Mouse (Mus musculus) forebrain, embryonic 16.5 days (tissue): ENCODE measurements around the gene Ppm1m. TPM values are rescaled to one million over a fixed set of nuclear protein-coding genes. Genes with fewer than 3 reads are reported as not detected.
A peak's percentile ranks its signal among the peaks of the same experiment; 100 is the strongest.

ENCODE experiments used
- ATAC-seq: fragments of 200-750 bp; cut with Nextera tagmentation; 2 replicates; pipeline ENCODE4 v1.8.0; 2017; ENCODE audit warnings: mild to moderate bottlenecking, moderate library complexity
- H3K27ac ChIP-seq: fragments of 300-500 bp; sonication (generic); 2 replicates; pipeline ENCODE4 v1.5.1; 2014; ENCODE audit warnings: low read length, control low read depth
- H3K27me3 ChIP-seq: fragments of 300-500 bp; sonication (generic); replicated peaks from 2 replicates; pipeline ENCODE4 v1.6.1; 2014; ENCODE audit warnings: low read length; ENCODE audit not compliant: control insufficient read depth, insufficient read depth
- H3K36me3 ChIP-seq: fragments of 300-500 bp; sonication (generic); 2 replicates; pipeline ENCODE4 v1.6.1; 2014; ENCODE audit not compliant: control insufficient read depth, insufficient read depth
- H3K4me1 ChIP-seq: fragments of 300-500 bp; sonication (generic); replicated peaks from 2 replicates; pipeline ENCODE4 v1.6.1; 2014; ENCODE audit warnings: low read length; ENCODE audit not compliant: control insufficient read depth, insufficient read depth
- H3K4me2 ChIP-seq: fragments of 300-500 bp; sonication (generic); 2 replicates; pipeline ENCODE4 v1.6.1; 2014; ENCODE audit warnings: mild to moderate bottlenecking, low read length, control low read depth
- H3K4me3 ChIP-seq: fragments of 300-500 bp; sonication (generic); replicated peaks from 2 replicates; pipeline ENCODE4 v1.5.1; 2014; ENCODE audit warnings: mild to moderate bottlenecking, low read length, control low read depth
- H3K9ac ChIP-seq: fragments of 300-500 bp; sonication (generic); replicated peaks from 2 replicates; pipeline ENCODE4 v1.6.1; 2014; ENCODE audit warnings: low read depth, low read length, control low read depth
- H3K9me3 ChIP-seq: fragments of 300-500 bp; sonication (generic); 2 replicates; pipeline ENCODE4 v1.6.1; 2016; ENCODE audit warnings: low read length; ENCODE audit not compliant: control insufficient read depth
- WGBS: fragments of 180-500 bp; shearing (Covaris S2); extraction: QIAGEN DNeasy Blood & Tissue Kit; methylation state at CpG from one replicate; pipeline ENCODE4 v1.1.7; 2014; 5-methylcytosine and 5-hydroxymethylcytosine counted together
- polyA plus RNA-seq: library from polyadenylated mRNA; unstranded; fragments of >200 nt; fragmentation: Nextera tagmentation; extraction: Ambion mirVana; gene quantifications from 2 replicates; pipeline ENCODE4 v1.2.1, GENCODE M21; 2015

The Ppm1m gene
- polyA plus RNA-seq, 1 experiment from 2014 or later = 14.0 TPM

DNA sequence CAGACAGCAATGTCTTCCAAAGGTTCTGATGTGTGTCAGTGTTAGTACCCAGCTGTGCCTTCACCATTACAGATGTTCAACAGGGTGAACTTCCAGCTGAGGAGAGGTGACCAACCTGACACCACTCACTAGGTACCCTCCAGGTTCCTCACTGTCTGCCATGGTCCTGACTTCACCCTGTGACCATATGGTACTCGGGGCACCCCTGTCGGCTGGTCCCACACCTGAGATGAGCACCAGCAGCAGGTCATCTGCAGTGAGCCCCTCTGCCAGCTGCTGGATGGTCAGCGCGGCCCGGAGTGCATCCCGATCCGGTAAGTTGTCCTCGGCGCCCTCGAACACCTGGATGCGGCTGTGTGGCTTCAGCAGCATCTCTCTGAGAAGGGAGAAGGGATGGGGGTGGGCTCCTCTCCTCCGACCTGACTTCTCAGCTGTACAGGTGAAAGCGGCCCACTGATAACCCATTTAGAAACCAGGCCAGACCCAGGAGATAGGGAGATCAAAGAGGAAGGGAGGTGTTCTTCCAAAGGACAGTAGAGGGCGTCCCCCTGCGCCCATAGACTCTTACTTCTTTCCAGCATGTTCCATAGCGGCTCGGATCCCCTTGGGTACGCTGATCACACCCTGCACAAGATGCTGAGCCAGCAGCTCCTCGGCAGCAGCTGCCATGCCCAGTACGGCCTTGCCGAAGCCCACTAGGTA is 42.5 kb downstream of the Ppm1m start:
- WGBS = 81% methylated on average over 21 of the region's 21 CpGs
- Histone ChIP-seq H3K4me2 (no peak overlapping the region), H3K9ac (no peak overlapping the region), H3K27me3 (peaks cover 4% of the 10 kb centered on the region; the same call in 1 of the 2 replicates), H3K27ac (no peak overlapping the region), H3K36me3 (no peaks in the 10 kb centered on the region), H3K4me3 (no peak overlapping the region), H3K9me3 (no peaks in the 10 kb centered on the region), H3K4me1 (peaks cover 12% of the 10 kb centered on the region)
- 0 out of 2 replicates have a peak, but pooled peaks have one; percentile 4 for ATAC-seq

DNA sequence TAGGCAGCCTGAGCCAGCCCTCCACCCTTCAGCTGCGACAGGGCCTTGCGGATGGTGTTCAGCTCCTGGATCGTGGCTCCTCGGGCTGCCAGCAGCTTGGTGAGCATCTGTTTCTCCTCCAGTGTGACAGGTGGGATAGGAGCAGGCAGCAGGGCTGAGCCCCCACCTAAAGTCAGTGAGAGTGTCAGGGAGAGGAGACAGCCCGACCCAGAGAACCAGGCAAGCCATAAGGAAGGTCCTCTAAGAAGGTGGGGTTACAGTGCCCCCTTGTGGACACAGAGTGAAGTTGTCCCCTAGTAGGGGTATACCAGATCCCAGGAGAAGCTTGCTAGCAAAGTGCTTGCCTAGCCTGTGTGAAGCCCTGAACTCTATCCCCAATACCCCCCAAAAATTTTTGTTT is 43.1 kb downstream of the Ppm1m start:
- ATAC-seq = peak; percentile 64
- 33% methylated on average over 5 of the region's 5 CpGs for WGBS
- Histone ChIP-seq H3K9ac (no peak overlapping the region), H3K4me1 (peaks cover 12% of the 10 kb centered on the region), H3K4me2 (no peak overlapping the region), H3K9me3 (no peaks in the 10 kb centered on the region), H3K4me3 (no peak overlapping the region), H3K27ac (no peak overlapping the region), H3K36me3 (no peaks in the 10 kb centered on the region), H3K27me3 (0 out of 2 replicates have a peak, but pooled peaks cover 4% of the 10 kb centered on the region)

DNA sequence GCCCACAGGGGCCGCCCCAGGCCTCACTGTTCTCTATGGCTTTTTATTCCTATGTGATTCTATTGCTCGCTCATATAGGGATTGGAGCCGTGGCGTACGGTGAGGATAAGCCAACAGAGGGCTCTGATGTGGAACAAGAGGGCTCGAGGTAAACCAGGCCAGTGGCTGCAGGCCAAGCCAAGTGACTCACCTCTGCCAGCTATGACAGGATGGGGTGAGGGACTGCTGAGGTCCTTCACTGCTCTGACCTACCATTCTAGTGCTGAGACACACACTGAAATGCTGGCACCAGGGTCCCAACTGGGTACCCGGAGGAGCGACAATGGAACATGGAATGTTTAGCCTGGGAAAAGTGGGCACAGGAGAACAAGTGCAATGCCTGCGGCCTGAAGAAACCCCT is 45.4 kb downstream of the Ppm1m start:
- no peaks in the 10 kb centered on the region for H3K36me3 ChIP-seq
- H3K9me3 ChIP-seq = no peaks in the 10 kb centered on the region
- H3K4me2 ChIP-seq = no peak overlapping the region
- H3K9ac ChIP-seq = no peak overlapping the region
- no peak for ATAC-seq
- 84% methylated on average over 9 of the region's 9 CpGs for WGBS
- H3K4me1 ChIP-seq = peaks cover 15% of the 10 kb centered on the region
- peaks cover 17% of the 10 kb centered on the region for H3K27me3 ChIP-seq
- no peak overlapping the region for H3K4me3 ChIP-seq
- H3K27ac ChIP-seq = no peak overlapping the region

DNA sequence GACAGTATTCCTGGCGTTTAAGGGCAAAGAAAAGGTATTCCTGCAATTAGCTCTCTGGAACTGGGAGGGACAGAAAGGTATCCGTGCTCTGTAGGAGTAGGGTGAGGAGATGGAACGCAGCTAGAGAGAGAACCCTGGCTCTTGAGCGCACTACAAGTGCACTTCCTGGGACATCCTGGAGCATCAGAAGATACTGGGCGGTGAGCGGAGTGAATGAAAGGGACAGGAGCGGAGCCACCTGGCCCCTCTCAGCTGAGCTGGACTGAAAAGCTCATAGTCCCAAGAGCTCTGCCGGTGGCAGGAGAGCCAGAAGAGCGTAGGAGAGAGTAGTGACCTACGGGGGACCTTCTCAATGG is 50.2 kb downstream of the Ppm1m start:
- Histone ChIP-seq H3K9ac (peak overlapping the region; percentile 80), H3K27ac (peak overlapping the region; percentile 65), H3K4me1 (peaks cover 32% of the 10 kb centered on the region), H3K4me2 (peak overlapping the region; percentile 50), H3K9me3 (no peaks in the 10 kb centered on the region), H3K4me3 (peak overlapping the region; percentile 49), H3K27me3 (peaks cover 26% of the 10 kb centered on the region), H3K36me3 (no peaks in the 10 kb centered on the region)
- WGBS = 10% methylated on average over 10 of the region's 10 CpGs
- no peak for ATAC-seq

DNA sequence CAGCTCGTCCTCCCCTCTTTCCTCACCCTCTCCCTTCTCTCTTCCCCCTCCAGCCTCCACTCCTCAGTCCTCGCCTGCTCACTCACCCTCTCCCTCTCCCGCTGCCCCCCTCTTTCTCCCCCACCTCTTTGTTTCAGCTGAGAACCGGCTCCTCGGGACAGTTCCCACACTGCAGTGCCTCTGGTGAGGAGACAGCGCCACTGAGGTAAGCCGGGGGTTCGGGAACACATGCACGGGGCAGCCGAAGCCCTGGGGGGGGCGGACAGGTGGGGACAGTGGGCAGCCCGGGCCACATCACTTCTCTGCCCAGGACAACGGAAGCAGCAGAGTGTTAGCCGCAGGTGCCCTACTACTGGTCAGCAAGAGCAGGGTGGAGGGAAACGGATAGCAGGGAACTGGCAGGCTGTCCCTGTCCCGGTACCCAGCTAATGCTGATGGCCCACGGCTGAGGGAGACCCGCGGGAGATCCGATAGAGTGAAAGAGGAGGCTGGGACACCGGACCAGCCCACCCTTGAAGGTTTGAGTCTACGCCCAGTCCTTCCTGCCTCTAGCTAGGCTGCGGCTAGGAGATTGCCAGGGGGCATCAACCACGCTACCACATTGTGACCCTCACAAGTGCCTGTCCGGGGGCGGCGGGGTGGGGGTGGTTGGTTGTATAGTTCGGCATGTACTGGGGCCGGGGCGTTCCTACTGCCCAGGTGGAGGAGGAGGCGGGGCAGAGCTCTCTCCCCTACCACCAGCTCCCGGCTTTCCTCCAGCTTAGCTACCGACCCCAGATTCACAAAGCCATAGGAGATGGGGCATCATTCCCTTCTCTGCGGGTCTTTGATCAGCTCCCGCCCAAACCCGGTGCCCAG is 50.8 kb downstream of the Ppm1m start:
- Histone ChIP-seq H3K27me3 (peaks cover 26% of the 10 kb centered on the region), H3K27ac (peak overlapping the region; percentile 65), H3K9ac (peak overlapping the region; percentile 80), H3K36me3 (no peaks in the 10 kb centered on the region), H3K4me1 (peaks cover 38% of the 10 kb centered on the region), H3K9me3 (no peaks in the 10 kb centered on the region), H3K4me3 (peak overlapping the region; percentile 49), H3K4me2 (peak overlapping the region; percentile 50)
- peak; percentile 71 for ATAC-seq
- under 1% methylated on average over 36 of the region's 36 CpGs for WGBS

DNA sequence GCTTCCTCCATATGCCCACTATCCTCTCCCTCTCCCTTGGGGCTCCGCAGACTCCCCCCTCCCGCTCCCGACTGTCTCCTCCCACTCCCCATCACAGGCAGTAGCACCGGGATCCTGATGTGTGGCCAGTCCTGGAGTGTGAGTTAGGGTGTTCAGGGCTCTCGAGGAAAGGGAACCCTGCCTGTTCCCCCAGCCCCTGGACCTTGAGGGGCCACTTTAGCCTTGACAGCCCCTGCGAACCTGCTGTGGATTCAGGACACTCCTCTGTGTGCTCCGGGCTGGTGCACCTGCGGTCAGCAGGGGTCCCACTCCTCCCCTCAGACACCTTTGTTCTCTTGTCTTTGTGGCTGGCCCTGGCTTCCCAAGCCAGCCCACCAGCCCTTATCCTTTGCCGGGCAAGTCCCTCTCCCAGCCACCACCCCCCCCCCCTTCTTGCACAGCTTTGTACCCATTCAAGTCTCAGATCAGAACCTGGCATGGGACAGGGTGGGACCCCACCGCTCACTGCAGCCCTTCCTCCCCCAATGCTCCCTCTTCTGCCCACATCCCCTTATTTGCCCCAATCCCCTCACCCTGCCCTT is 51.6 kb downstream of the Ppm1m start:
- no peaks in the 10 kb centered on the region for H3K9me3 ChIP-seq
- H3K4me1 ChIP-seq = peaks cover 42% of the 10 kb centered on the region
- no peaks in the 10 kb centered on the region for H3K36me3 ChIP-seq
- peak overlapping the region; percentile 65 for H3K27ac ChIP-seq
- H3K4me3 ChIP-seq = peak overlapping the region; percentile 49
- H3K4me2 ChIP-seq = peak overlapping the region; percentile 50
- peak overlapping the region; percentile 80 for H3K9ac ChIP-seq
- ATAC-seq = peak; percentile 29
- H3K27me3 ChIP-seq = peaks cover 26% of the 10 kb centered on the region
- WGBS = 0% methylated on average over 10 of the region's 10 CpGs

DNA sequence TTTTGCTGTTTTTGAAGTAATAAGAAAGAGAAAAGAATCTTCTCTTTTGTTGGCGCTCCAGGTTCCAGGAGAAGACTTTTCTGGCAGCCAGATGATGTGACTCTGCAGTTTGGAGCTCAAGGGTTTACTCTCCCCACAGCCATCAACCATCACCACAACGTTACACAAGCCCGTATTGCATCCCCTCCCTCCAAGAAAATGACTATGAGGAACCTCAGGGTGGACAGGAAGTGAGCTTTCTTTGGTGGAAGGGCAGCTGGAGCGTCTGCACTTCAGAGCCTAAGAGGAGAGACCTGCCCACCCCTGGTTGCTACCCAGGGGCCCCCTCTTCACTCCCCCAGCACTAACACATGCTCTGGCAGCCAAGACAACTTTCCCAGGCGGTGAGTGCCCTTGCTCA is 52.3 kb downstream of the Ppm1m start:
- WGBS = 36% methylated on average over 5 of the region's 5 CpGs
- Histone ChIP-seq H3K4me1 (peaks cover 42% of the 10 kb centered on the region), H3K36me3 (no peaks in the 10 kb centered on the region), H3K9me3 (no peaks in the 10 kb centered on the region), H3K27me3 (peaks cover 26% of the 10 kb centered on the region), H3K4me2 (peak overlapping the region; percentile 50), H3K4me3 (peak overlapping the region; percentile 49; the same call in 1 of the 2 replicates), H3K9ac (peak overlapping the region; percentile 80), H3K27ac (no peak overlapping the region; the same call in 1 of the 2 replicates)
- ATAC-seq = no peak

GRCm38 (mm10) chr9:106145582-106145981 is 54.0 kb downstream of the Ppm1m start:
- peaks cover 24% of the 10 kb centered on the region for H3K27me3 ChIP-seq
- H3K4me2 ChIP-seq = no peak overlapping the region
- ATAC-seq = peak; percentile 57
- WGBS = 41% methylated on average over 2 of the region's 2 CpGs
- no peaks in the 10 kb centered on the region for H3K36me3 ChIP-seq
- H3K9ac ChIP-seq = no peak overlapping the region
- H3K27ac ChIP-seq = no peak overlapping the region
- H3K4me1 ChIP-seq = peaks cover 38% of the 10 kb centered on the region
- no peaks in the 10 kb centered on the region for H3K9me3 ChIP-seq
- no peak overlapping the region for H3K4me3 ChIP-seq
